ENCODE assay signal across 16 mouse cellular contexts in genomic region chr12:33086151-33086550, GRCm38 (mm10). TPM values are rescaled to one million over a fixed set of nuclear protein-coding genes. Genes with fewer than 3 reads are reported as not detected.
DNase-seq lines count a peak whose midpoint lies in the region; ATAC-seq and TF ChIP-seq lines count a peak whose summit lies in the region.
"Had no signal": no experiment of that assay in that cellular context is flagged by ENCODE, and none has a peak within 500 bp of the region (broad histone marks: within the 10 kb centered on the region; RNA-seq: fewer than 3 reads in every experiment).

No protein-coding gene starts in this region.

- no peak overlapping the region for H3K27ac ChIP-seq in neural tube, embryonic 11.5 days (ENCODE audit: low read depth, low read length)
- no peak overlapping the region for H3K27ac ChIP-seq in hindbrain, embryonic 12.5 days
- peak overlapping the region; percentile 16; the same call in 1 of the 2 replicates for H3K27ac ChIP-seq in midbrain, embryonic 13.5 days
- H3K27ac ChIP-seq in layer of hippocampus, adult 2 months = no peak overlapping the region

- H3K9ac ChIP-seq in neural tube, embryonic 11.5 days (ENCODE audit: low read length) = no peak overlapping the region
- no peak overlapping the region for H3K9ac ChIP-seq in hindbrain, embryonic 12.5 days
- H3K9ac ChIP-seq in midbrain, embryonic 13.5 days (replicated peaks) = no peak overlapping the region
- H3K9ac ChIP-seq: lung, embryonic 14.5 days had no signal

- no peaks in the 10 kb centered on the region for H3K27me3 ChIP-seq in neural tube, embryonic 11.5 days (ENCODE audit: control insufficient read depth, insufficient read depth, low read length)
- no peaks in the 10 kb centered on the region; the same call in 1 of the 2 replicates for H3K27me3 ChIP-seq in hindbrain, embryonic 12.5 days
- 0 out of 2 replicates have a peak, but pooled peaks cover 4% of the 10 kb centered on the region for H3K27me3 ChIP-seq in midbrain, embryonic 13.5 days

- no peaks in the 10 kb centered on the region; the same call in 1 of the 2 replicates for H3K4me1 ChIP-seq in neural tube, embryonic 11.5 days (ENCODE audit: control insufficient read depth, insufficient read depth, low read length)
- H3K4me1 ChIP-seq in hindbrain, embryonic 12.5 days = peaks cover 15% of the 10 kb centered on the region
- peaks cover 22% of the 10 kb centered on the region for H3K4me1 ChIP-seq in midbrain, embryonic 13.5 days (replicated peaks)
- peaks cover 7% of the 10 kb centered on the region for H3K4me1 ChIP-seq in lung, adult 2 months (ENCODE audit: control insufficient read depth, insufficient read depth, low read length)

- no peak for TF ChIP-seq CTCF in lung, adult 2 months (IDR thresholded peaks at IDR 0.05; ENCODE audit: insufficient read depth, low read length)
- no peak for TF ChIP-seq CTCF in layer of hippocampus, adult 2 months (conservative IDR thresholded peaks at IDR 0.05)

- peak; percentile 63 for DNase-seq in neural tube, embryonic 11.5 days (ENCODE audit: low spot score)
- DNase-seq in neural tube, embryonic 10.5 days (ENCODE audit: extremely low spot score, low spot score) = no peak
- peak; percentile 80 for DNase-seq in retina, postnatal 1 day
- no peak for DNase-seq in lung, adult 2 months
- no peak for DNase-seq in layer of hippocampus, adult 2 months (ENCODE audit: low spot score in 2 of 2)
- no peak for DNase-seq in adipocyte (ENCODE audit: low spot score)
- DNase-seq: adrenal gland, postnatal 10 days; cerebellum, postnatal 36 days; kidney, adult 8-10 months; kidney, postnatal 4 days; liver; lung, embryonic 14.5 days; thymus, adult 18-20 months had no signal

- H3K4me2 ChIP-seq in neural tube, embryonic 11.5 days (ENCODE audit: low read depth) = no peak overlapping the region
- H3K4me2 ChIP-seq in hindbrain, embryonic 12.5 days (replicated peaks) = no peak overlapping the region
- H3K4me2 ChIP-seq in midbrain, embryonic 13.5 days (replicated peaks) = no peak overlapping the region
- H3K4me2 ChIP-seq: lung, embryonic 14.5 days had no signal

- no peaks in the 10 kb centered on the region for H3K36me3 ChIP-seq in neural tube, embryonic 11.5 days (ENCODE audit: control insufficient read depth, insufficient read depth, low read length)
- no peaks in the 10 kb centered on the region for H3K36me3 ChIP-seq in hindbrain, embryonic 12.5 days
- no peaks in the 10 kb centered on the region for H3K36me3 ChIP-seq in midbrain, embryonic 13.5 days

- ATAC-seq in neural tube, embryonic 11.5 days (ENCODE audit: insufficient read depth, low FRiP score, low TSS enrichment) = peak; percentile 60
- ATAC-seq in hindbrain, embryonic 12.5 days (ENCODE audit: low FRiP score) = peak; percentile 76
- ATAC-seq in midbrain, embryonic 13.5 days = peak; percentile 71

- 24% methylated on average over 5 of the region's 5 CpGs for WGBS in neural tube, embryonic 11.5 days
- 27% methylated on average over 5 of the region's 5 CpGs for WGBS in hindbrain, embryonic 12.5 days
- 7% methylated on average over 5 of the region's 5 CpGs for WGBS in midbrain, embryonic 13.5 days
- WGBS in lung, adult 2 months = 68% methylated on average over 5 of the region's 5 CpGs

- H3K9me3 ChIP-seq in neural tube, embryonic 11.5 days (ENCODE audit: control insufficient read depth, low read length) = no peaks in the 10 kb centered on the region
- H3K9me3 ChIP-seq in hindbrain, embryonic 12.5 days (replicated peaks) = no peaks in the 10 kb centered on the region
- H3K9me3 ChIP-seq in midbrain, embryonic 13.5 days = no peaks in the 10 kb centered on the region

- no peak overlapping the region for H3K4me3 ChIP-seq in neural tube, embryonic 11.5 days (ENCODE audit: low read depth, low read length)
- H3K4me3 ChIP-seq in hindbrain, embryonic 12.5 days = no peak overlapping the region
- H3K4me3 ChIP-seq in midbrain, embryonic 13.5 days (replicated peaks) = no peak overlapping the region
- H3K4me3 ChIP-seq in lung, adult 2 months (replicated peaks; ENCODE audit: extremely low read depth, low read depth, low read length) = no peak overlapping the region
- H3K4me3 ChIP-seq in layer of hippocampus, adult 2 months = no peak overlapping the region

- TF ChIP-seq POLR2A in lung, adult 2 months (IDR thresholded peaks at IDR 0.05; ENCODE audit: borderline replicate concordance, extremely low read depth, low read depth, low read length) = no peak

RNA-seq across cellular contexts. Expression of gene Cdhr3, which starts 6.5 kb away (rescaled TPM):
- 0.17 TPM in 1 of 2 replicates, not detected in the other for polyA plus RNA-seq in neural tube, embryonic 11.5 days (2014; fragmentation: Nextera tagmentation; extraction: Ambion mirVana)
- 0.25 and 0.69 TPM in 2 replicates for polyA plus RNA-seq in hindbrain, embryonic 12.5 days (2016; fragmentation: Nextera tagmentation; extraction: Ambion mirVana)
- 0.14 TPM in 1 of 2 replicates, not detected in the other for polyA plus RNA-seq in midbrain, embryonic 13.5 days (2015; fragmentation: Nextera tagmentation; extraction: Ambion mirVana)
- polyA plus RNA-seq in lung, adult 2 months (2012; rRNA removed) = 14.5 and 18.5 TPM in 2 replicates
- total RNA-seq in layer of hippocampus, adult 2 months (2021) = 1 to 10 TPM; 2.1 to 2.7 TPM
- total RNA-seq: megakaryocyte progenitor cell, adult 5-6 weeks had no signal
- polyA plus RNA-seq: lung, embryonic 14.5 days had no signal

Comparison
In these comparisons a context has a peak if more than half of its experiments do, and no peak if none do; other contexts are left out.
1. DNase-seq: peak in neural tube, embryonic 11.5 days (single experiment) and retina, postnatal 1 day (single experiment); none in neural tube, embryonic 10.5 days (single experiment), lung, adult 2 months (single experiment), layer of hippocampus, adult 2 months (0 of 2) and adipocyte (single experiment).
2. Peak in every context shown above with its lines, with median percentiles within 50 percentile points of each other: ATAC-seq.